Mouse (Mus musculus) bone marrow, adult 2 months (tissue): ENCODE measurements around the gene Zdhhc9.

Experiments
- CTCF ChIP-seq: fragments of 200-500 bp; IDR thresholded peaks from 2 replicates; pipeline ENCODE4 v1.5.1; 2011; ENCODE audit warnings: low read length, control low read depth; ENCODE audit not compliant: control insufficient read depth, insufficient read depth
- POLR2A ChIP-seq: fragments of 200-500 bp; IDR thresholded peaks from 2 replicates; pipeline ENCODE4 v1.6.1; 2011; ENCODE audit warnings: low read depth, mild to moderate bottlenecking, control low read depth, low read length, borderline replicate concordance; ENCODE audit not compliant: control insufficient read depth

DNA sequence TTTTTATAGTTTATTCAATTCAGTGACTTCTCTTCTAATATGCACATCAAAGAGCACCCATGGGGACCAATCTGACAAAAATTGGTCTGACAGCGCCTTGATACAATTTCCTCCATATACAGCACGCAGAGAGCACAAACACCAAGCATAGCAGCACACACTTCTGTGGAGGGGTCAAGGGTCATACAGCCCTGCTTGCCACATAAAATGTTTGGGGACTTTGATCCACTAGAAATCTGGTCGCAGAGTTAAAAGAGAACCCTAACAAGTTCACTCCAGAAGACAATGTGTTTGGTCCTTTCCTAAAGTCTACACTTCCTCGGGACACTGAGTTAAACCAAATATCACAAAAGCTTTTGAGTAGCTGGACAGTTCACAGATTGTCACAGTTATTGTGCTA, 5.7 kb downstream of the Zdhhc9 start:
- no peak for TF ChIP-seq POLR2A
- no peak for TF ChIP-seq CTCF
